Mouse (Mus musculus) megakaryocyte, embryonic 14.5 days (primary cell): ENCODE measurements around the gene Mafb.

Experiments used
- FLI1 ChIP-seq: IDR thresholded peaks from 2 replicates; pipeline ENCODE4 v1.6.1; 2012; ENCODE audit warnings: low read length, inconsistent platforms, mixed read lengths
- GATA1 ChIP-seq: IDR thresholded peaks from 3 replicates; pipeline ENCODE4 v1.6.1; 2012; ENCODE audit warnings: mixed read lengths, low read length, inconsistent platforms, borderline replicate concordance

- no peak for TF ChIP-seq GATA1
- TF ChIP-seq FLI1: no peak
Measured at GRCm38 (mm10) chr2:160340121-160340520, 26.7 kb downstream of the Mafb start.
